Mouse (Mus musculus) spleen, postnatal 14 days (tissue): ENCODE measurements around the gene Plcg1.

Source experiments
- DNase-seq, 2 experiments: peaks; one replicate each; pipeline ENCODE4 v3.0.0; 2021 to 2022; ENCODE audit warnings: low spot score in 2 of 2

The Plcg1 gene

GRCm38 (mm10) chr2:160731117-160731838, at the start of gene Plcg1:
Gene Plcg1, plus strand, starts transcription at chr2:160731300.
- DNase-seq, result peak; percentile 80 to 88

GRCm38 (mm10) chr2:160700271-160700670, 30.8 kb upstream of the Plcg1 start:
- DNase-seq, result no peak

DNA sequence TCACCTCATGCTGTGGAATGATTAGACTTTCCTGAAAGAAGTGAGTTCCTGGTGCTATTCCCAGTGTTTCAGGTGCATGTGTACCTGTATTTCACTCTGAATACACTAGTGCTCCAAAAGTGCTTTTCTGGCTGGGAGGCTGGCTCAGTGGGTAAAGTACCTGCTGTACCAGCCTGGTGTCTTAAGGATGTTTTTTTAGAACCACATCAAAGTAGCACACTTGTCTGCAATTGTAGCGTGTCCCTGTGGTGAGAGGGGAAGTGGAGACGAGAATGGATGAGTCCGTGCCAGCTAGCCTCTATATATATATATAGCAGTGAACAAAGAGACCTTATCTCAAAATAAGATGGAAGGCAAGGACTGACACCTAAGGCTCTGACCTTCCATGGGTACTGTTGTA, 29.5 kb upstream of the Plcg1 start:
- no peak for DNase-seq

GRCm38 (mm10) chr2:160702824-160703223, 28.3 kb upstream of the Plcg1 start:
- DNase-seq, result no peak

DNA sequence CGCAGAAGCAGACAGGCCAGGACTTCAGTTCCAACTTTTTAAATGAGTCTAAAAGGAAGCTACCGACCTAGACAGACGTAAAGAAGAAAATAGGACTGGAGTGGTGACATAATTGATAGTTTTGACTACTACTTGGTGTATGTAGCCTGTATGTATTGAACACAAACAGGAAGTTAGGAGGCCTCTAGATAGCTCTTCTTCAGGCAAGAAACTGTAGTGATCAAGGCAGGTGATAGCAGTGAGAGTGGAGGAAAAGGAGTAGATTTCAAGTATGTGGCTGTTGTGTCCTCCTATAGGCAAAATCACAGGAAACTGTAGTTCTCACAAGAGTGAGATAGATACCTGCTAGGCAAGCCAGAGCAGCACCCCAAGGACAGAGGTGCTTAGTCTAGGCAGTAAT, 23.4 kb upstream of the Plcg1 start:
- no peak for DNase-seq

DNA sequence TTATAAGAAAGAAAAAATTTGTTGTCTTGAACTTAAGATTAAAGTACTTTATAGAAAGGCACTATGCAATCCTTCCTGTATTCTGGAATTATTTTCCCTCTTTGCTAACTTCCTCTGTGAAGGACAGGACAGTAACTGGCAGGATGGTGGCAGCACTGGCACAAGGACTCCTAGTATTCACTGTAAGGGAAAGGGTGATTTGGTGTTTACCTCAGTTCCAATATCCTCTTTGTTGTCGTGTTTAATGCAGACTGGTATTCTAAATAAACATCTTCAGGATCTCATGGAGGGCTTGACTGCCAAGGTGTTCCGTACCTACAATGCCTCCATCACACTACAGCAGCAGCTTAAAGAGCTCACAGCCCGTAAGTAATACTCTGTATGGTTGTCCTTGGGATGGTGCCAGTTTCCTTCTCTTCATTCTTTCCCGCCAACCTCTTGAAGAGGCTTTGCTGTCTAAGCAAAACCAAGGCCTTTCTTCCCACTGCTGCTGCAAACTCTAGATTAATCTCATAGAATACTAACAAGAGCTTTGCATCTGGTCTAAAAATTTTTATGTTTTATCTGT, 15.6 kb upstream of the Plcg1 start:
- no peak for DNase-seq

DNA sequence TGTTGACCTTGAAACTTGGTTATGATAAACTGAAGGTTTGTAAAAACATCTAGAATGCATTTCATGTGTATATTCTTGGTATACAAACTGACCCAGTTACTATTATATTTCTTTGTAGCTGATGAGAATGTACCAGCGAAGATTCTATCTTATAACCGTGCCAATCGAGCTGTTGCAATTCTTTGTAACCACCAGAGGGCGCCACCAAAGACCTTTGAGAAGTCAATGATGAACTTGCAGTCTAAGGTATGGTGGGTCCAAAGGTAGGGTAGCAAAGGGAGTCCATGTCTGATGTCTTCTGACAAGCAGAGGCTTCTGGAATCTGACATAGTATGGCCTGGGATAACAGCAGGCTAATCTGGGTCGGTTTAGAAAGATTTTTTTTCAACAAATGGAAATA, 13.8 kb upstream of the Plcg1 start:
- peak in 1 of 2 experiments; percentile 42 for DNase-seq

DNA sequence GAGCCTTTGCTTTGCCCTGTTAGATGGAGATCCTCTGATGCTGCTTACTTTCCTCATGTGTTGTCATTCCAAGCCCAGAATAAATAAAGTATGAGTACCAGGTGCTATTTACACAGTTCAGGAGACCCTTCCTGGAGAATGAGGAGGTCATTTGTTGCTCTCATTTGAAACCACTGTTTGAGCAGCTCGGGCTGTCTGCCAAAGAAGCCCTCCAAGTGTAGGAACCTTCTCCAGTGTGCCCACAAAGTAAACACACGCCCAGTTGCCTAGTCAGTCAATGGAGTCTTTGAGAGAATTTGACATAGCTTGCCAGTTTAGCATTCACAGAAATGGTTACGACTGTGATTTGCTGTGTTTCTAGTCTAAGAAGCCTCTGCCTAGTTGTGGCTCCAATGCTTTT, 12.3 kb upstream of the Plcg1 start:
- DNase-seq, result no peak

DNA sequence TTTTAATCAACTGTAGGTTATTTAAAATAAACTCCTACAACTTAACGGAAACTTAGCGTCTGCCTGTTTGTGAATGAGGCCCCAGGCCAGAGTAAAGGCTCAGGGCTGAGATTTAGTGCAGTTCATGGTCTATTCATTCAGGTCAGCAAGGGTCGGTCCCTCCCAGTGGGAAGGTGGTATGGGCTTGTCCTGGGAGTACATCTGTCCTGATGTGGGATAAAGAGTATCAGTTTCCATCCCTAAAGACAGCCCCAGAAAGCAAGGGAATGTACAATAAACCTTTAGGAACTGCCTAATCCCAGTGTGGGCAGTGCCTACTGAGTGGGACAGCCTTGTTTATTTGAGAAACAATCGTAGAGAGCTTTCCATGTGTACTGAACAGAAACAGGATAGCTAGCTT, 8.4 kb upstream of the Plcg1 start:
- no peak for DNase-seq

DNA sequence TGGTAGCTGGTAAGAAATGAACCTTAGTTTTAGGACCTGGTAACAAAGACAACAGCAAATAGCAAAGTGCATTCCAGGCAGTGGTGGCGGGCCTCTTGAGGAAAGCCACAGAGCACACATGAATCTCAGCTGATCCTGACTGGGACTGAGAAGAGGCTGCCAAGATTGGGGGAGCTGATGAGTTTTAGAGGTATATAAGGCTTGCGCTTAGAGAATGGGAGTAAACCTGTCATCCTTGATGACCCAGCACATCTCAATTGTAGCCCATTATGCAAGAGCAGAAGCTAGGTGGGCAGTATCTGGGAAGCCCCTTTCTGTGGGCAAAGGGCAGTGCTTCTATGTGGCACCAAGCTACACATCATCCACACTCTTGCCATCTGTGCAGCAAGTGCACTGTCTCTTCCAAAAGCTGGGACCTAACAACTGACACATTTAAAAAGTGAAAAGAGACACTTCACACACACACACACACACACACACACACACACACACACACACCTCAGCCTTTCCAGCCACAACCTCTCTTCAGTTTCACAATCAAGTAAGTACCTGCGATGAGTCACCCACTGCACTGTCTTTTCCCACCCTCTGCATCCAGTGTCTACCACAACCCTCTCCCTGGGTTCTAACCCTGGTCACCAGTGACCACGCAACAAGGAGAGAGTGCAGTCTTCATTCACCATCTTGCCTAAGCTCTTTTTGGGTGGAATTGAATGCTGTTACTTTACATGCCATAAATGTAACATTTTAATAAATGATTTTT, 7.3 kb upstream of the Plcg1 start:
- DNase-seq, result no peak

GRCm38 (mm10) chr2:160724536-160724935, 6.6 kb upstream of the Plcg1 start:
- no peak for DNase-seq

GRCm38 (mm10) chr2:160725877-160726864, 4.9 kb upstream of the Plcg1 start:
- DNase-seq, result no peak

DNA sequence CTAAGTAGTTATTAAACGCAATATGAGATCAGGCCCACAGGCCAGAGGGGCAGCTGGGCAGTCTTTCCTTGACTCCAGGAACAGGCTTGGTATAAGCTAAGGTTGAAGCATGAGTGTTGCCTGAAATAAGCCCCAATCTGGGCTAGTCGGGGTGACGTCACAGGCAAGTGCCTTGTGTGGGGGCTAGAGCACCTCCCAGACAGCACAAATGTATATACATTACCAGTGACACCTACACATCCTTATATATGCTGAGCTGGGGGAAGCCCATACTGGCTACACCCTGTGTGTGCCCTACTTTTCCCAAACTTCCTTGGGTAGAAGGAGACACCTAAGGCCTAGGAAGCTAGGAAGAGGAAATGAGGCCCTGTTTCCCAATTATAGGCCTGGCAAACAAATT, 2.1 kb upstream of the Plcg1 start:
- DNase-seq, result no peak

GRCm38 (mm10) chr2:160729436-160729835, 1.7 kb upstream of the Plcg1 start:
- DNase-seq, result no peak

DNA sequence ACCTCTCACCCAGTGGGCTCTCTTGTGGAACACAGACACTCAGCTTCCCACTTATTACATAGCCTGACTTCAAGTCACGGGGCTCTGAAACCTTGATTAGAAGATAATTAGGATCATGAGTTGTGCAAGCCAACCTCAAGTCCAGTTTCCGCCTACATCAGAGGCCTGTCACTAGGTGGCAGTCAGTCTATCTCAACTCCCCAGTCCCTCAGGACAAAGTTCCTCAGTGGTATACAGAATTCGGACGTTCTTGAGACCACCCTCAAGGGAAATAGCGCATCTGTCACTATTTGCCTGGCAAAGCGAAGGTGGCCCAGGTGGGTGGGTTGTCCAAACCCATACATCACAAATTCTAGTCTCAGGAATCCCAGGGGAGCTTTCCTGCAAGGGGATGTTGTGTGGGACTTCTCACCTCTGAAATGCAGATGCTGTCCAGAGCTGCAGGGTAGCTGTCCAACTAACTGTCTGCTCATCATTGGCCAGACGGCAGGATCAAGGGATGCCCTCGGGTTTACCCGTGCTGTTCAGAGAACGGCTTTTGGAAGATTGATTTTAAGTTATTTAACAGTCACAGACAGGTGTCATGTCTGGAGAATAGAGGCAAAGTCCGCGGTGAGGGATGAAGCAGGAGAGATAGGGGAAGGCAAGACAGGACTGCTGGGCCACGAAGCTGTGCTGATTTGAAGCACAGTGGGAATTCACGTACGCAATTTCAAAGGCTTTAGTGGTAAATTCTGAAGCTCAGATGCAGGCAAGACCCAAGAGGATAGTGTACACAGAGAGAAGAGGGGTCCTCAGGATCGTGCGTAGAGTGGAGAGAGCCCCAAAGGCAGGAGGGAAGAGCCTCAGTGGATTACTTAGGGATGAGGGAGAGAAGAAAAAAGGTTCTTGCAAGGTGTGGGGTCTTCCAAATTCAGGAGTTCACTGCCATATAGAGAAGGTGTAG, 976 bp upstream of the Plcg1 start:
- DNase-seq, result no peak

GRCm38 (mm10) chr2:160730797-160731116, 343 bp upstream of the Plcg1 start:
- no peak for DNase-seq

GRCm38 (mm10) chr2:160731839-160732261, 750 bp downstream of the Plcg1 start:
- peak in 1 of 2 experiments; percentile 30 for DNase-seq

GRCm38 (mm10) chr2:160732420-160732995, 1.4 kb downstream of the Plcg1 start:
- DNase-seq, result no peak

- DNase-seq, result no peak
Observed at GRCm38 (mm10) chr2:160733131-160733531, 2.0 kb downstream of the Plcg1 start.

DNA sequence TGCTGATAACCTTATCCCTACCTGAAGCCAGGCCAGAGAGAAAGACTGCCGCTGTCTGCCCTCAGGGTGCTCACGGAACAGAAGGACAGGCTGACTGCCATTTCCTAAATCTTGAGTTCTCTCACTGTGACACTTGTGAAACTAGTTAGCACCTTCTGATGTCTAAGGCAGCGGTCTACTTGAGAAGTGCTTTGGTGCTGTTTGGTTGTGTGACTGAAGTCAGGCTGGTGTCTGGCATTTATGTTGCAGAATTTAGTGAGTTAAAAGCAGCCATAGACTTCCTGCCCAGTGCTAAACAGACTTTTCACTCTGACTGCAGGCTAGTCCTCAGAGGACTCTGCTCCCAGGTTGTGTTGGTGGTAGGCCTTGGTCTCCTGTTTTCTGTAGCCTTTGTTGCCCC, 3.2 kb downstream of the Plcg1 start:
- no peak for DNase-seq
